Mouse (Mus musculus): ENCODE measurements around the gene Fbxw7. TPM values are rescaled to one million over a fixed set of nuclear protein-coding genes. Genes with fewer than 3 reads are reported as not detected.

Gene Fbxw7
- polyA plus RNA-seq, 1 experiment, result 6.8 TPM

GRCm38 (mm10) chr3:84965156-84965555, 150.1 kb downstream of the Fbxw7 start:
- H3K4me2 ChIP-seq (ENCODE audit: low read depth), result no peak overlapping the region
- no peaks in the 10 kb centered on the region for H3K79me2 ChIP-seq (ENCODE audit: control insufficient read depth, insufficient read depth)
- no peaks in the 10 kb centered on the region for H3K27me3 ChIP-seq (ENCODE audit: control insufficient read depth, insufficient read depth, insufficient read length)
- no peak overlapping the region for H3ac ChIP-seq (ENCODE audit: control insufficient read depth, insufficient read length)
- H3K4me3 ChIP-seq, result no peak overlapping the region
- TF ChIP-seq POLR2AphosphoS2 (IDR thresholded peaks at IDR 0.05; ENCODE audit: insufficient read length, low read depth) (no peak), SRF (IDR thresholded peaks at IDR 0.05; ENCODE audit: control insufficient read depth, insufficient read length, low read depth) (no peak), MYOG (IDR thresholded peaks at IDR 0.05; ENCODE audit: control insufficient read depth in 1 of 3, insufficient read depth in 1 of 3, insufficient read length in 2 of 3, low read depth in 2 of 3) (no peak), MAX (IDR thresholded peaks at IDR 0.05; ENCODE audit: low read depth) (no peak), POLR2A (IDR thresholded peaks at IDR 0.05; ENCODE audit: insufficient read length, low read depth) (no peak), USF1 (IDR thresholded peaks at IDR 0.05; ENCODE audit: low read depth) (no peak), MYOD1 (IDR thresholded peaks at IDR 0.05; ENCODE audit: control insufficient read depth in 1 of 3, insufficient read length in 2 of 3, low read depth in 2 of 3) (no peak)
- peaks cover 43% of the 10 kb centered on the region for H3K36me3 ChIP-seq (ENCODE audit: control insufficient read depth, insufficient read depth)

- H3K36me3 ChIP-seq (ENCODE audit: control insufficient read depth, insufficient read depth), result peaks cover 43% of the 10 kb centered on the region
- no peak overlapping the region for H3K4me3 ChIP-seq
- no peak overlapping the region for H3ac ChIP-seq (ENCODE audit: control insufficient read depth, insufficient read length)
- no peaks in the 10 kb centered on the region for H3K79me2 ChIP-seq (ENCODE audit: control insufficient read depth, insufficient read depth)
- TF ChIP-seq USF1 (IDR thresholded peaks at IDR 0.05; ENCODE audit: low read depth) (no peak), POLR2A (IDR thresholded peaks at IDR 0.05; ENCODE audit: insufficient read length, low read depth) (no peak), CEBPB (IDR thresholded peaks at IDR 0.05; ENCODE audit: insufficient read depth, poor library complexity, severe bottlenecking) (no peak), REST (IDR thresholded peaks at IDR 0.05; ENCODE audit: insufficient read depth, insufficient read length) (no peak), MYOD1 (IDR thresholded peaks at IDR 0.05; ENCODE audit: control insufficient read depth in 1 of 3, insufficient read length in 2 of 3, low read depth in 2 of 3) (no peak)
- no peaks in the 10 kb centered on the region for H3K27me3 ChIP-seq (ENCODE audit: control insufficient read depth, insufficient read depth, insufficient read length)
- H3K4me2 ChIP-seq (ENCODE audit: low read depth), result no peak overlapping the region
Observed at GRCm38 (mm10) chr3:84967364-84967763, 152.3 kb downstream of the Fbxw7 start.

GRCm38 (mm10) chr3:84971561-84971960, 156.5 kb downstream of the Fbxw7 start:
- Histone ChIP-seq H3K36me3 (ENCODE audit: control insufficient read depth, insufficient read depth) (peaks cover 32% of the 10 kb centered on the region), H3K79me2 (ENCODE audit: control insufficient read depth, insufficient read depth) (no peaks in the 10 kb centered on the region), H3ac (ENCODE audit: control insufficient read depth, insufficient read length) (no peak overlapping the region), H3K4me2 (ENCODE audit: low read depth) (no peak overlapping the region), H3K27me3 (ENCODE audit: control insufficient read depth, insufficient read depth, insufficient read length) (no peaks in the 10 kb centered on the region), H3K4me3 (no peak overlapping the region)
- TF ChIP-seq MYOD1 (IDR thresholded peaks at IDR 0.05; ENCODE audit: control insufficient read depth in 1 of 3, insufficient read length in 2 of 3, low read depth in 2 of 3), result no peak
- no peak for TF ChIP-seq SRF (IDR thresholded peaks at IDR 0.05; ENCODE audit: control insufficient read depth, insufficient read length, low read depth)
- no peak for TF ChIP-seq TCF12 (IDR thresholded peaks at IDR 0.05; ENCODE audit: insufficient read depth, poor library complexity, severe bottlenecking)
- no peak for TF ChIP-seq E2F4 (IDR thresholded peaks at IDR 0.05; ENCODE audit: insufficient read depth)
- no peak for TF ChIP-seq CEBPB (IDR thresholded peaks at IDR 0.05; ENCODE audit: insufficient read depth, poor library complexity, severe bottlenecking)
- no peak for TF ChIP-seq MYOG (IDR thresholded peaks at IDR 0.05; ENCODE audit: control insufficient read depth in 1 of 3, insufficient read depth in 1 of 3, insufficient read length in 2 of 3, low read depth in 2 of 3)
- no peak for TF ChIP-seq MAX (IDR thresholded peaks at IDR 0.05; ENCODE audit: low read depth)
- TF ChIP-seq POLR2A (IDR thresholded peaks at IDR 0.05; ENCODE audit: insufficient read length, low read depth), result no peak
- no peak for TF ChIP-seq POLR2AphosphoS2 (IDR thresholded peaks at IDR 0.05; ENCODE audit: insufficient read length, low read depth)
- no peak for TF ChIP-seq USF1 (IDR thresholded peaks at IDR 0.05; ENCODE audit: low read depth)
- no peak for TF ChIP-seq REST (IDR thresholded peaks at IDR 0.05; ENCODE audit: insufficient read depth, insufficient read length)
- no peak for TF ChIP-seq TCF3 (IDR thresholded peaks at IDR 0.05; ENCODE audit: insufficient read length, low read depth)

- TF ChIP-seq MYOD1 (IDR thresholded peaks at IDR 0.05; ENCODE audit: control insufficient read depth in 1 of 3, insufficient read length in 2 of 3, low read depth in 2 of 3), result no peak
- no peak for TF ChIP-seq TCF3 (IDR thresholded peaks at IDR 0.05; ENCODE audit: insufficient read length, low read depth)
- TF ChIP-seq POLR2AphosphoS2 (IDR thresholded peaks at IDR 0.05; ENCODE audit: insufficient read length, low read depth), result no peak
- TF ChIP-seq MYOG (IDR thresholded peaks at IDR 0.05; ENCODE audit: control insufficient read depth in 1 of 3, insufficient read depth in 1 of 3, insufficient read length in 2 of 3, low read depth in 2 of 3), result no peak
- TF ChIP-seq TCF12 (IDR thresholded peaks at IDR 0.05; ENCODE audit: insufficient read depth, poor library complexity, severe bottlenecking), result no peak
- TF ChIP-seq MAX (IDR thresholded peaks at IDR 0.05; ENCODE audit: low read depth), result no peak
- TF ChIP-seq SRF (IDR thresholded peaks at IDR 0.05; ENCODE audit: control insufficient read depth, insufficient read length, low read depth), result no peak
- TF ChIP-seq POLR2A (IDR thresholded peaks at IDR 0.05; ENCODE audit: insufficient read length, low read depth), result no peak
- no peak for TF ChIP-seq CEBPB (IDR thresholded peaks at IDR 0.05; ENCODE audit: insufficient read depth, poor library complexity, severe bottlenecking)
- no peak for TF ChIP-seq USF1 (IDR thresholded peaks at IDR 0.05; ENCODE audit: low read depth)
- no peak for TF ChIP-seq REST (IDR thresholded peaks at IDR 0.05; ENCODE audit: insufficient read depth, insufficient read length)
- TF ChIP-seq E2F4 (IDR thresholded peaks at IDR 0.05; ENCODE audit: insufficient read depth), result no peak
- Histone ChIP-seq H3K27me3 (ENCODE audit: control insufficient read depth, insufficient read depth, insufficient read length) (no peaks in the 10 kb centered on the region), H3K36me3 (ENCODE audit: control insufficient read depth, insufficient read depth) (peaks cover 27% of the 10 kb centered on the region), H3K4me2 (ENCODE audit: low read depth) (no peak overlapping the region), H3ac (ENCODE audit: control insufficient read depth, insufficient read length) (no peak overlapping the region), H3K79me2 (ENCODE audit: control insufficient read depth, insufficient read depth) (no peaks in the 10 kb centered on the region), H3K4me3 (no peak overlapping the region)
Observed at GRCm38 (mm10) chr3:84972881-84973280, 157.8 kb downstream of the Fbxw7 start.

GRCm38 (mm10) chr3:84974193-84974592, 159.1 kb downstream of the Fbxw7 start:
- Histone ChIP-seq H3K4me3 (no peak overlapping the region), H3K36me3 (ENCODE audit: control insufficient read depth, insufficient read depth) (peaks cover 17% of the 10 kb centered on the region), H3K4me2 (ENCODE audit: low read depth) (no peak overlapping the region), H3K79me2 (ENCODE audit: control insufficient read depth, insufficient read depth) (no peaks in the 10 kb centered on the region), H3ac (ENCODE audit: control insufficient read depth, insufficient read length) (no peak overlapping the region), H3K27me3 (ENCODE audit: control insufficient read depth, insufficient read depth, insufficient read length) (no peaks in the 10 kb centered on the region)
- TF ChIP-seq POLR2A (IDR thresholded peaks at IDR 0.05; ENCODE audit: insufficient read length, low read depth), result no peak
- TF ChIP-seq TCF3 (IDR thresholded peaks at IDR 0.05; ENCODE audit: insufficient read length, low read depth), result no peak
- no peak for TF ChIP-seq POLR2AphosphoS2 (IDR thresholded peaks at IDR 0.05; ENCODE audit: insufficient read length, low read depth)
- no peak for TF ChIP-seq MAX (IDR thresholded peaks at IDR 0.05; ENCODE audit: low read depth)
- no peak for TF ChIP-seq MYOD1 (IDR thresholded peaks at IDR 0.05; ENCODE audit: control insufficient read depth in 1 of 3, insufficient read length in 2 of 3, low read depth in 2 of 3)
- TF ChIP-seq USF1 (IDR thresholded peaks at IDR 0.05; ENCODE audit: low read depth), result no peak
- TF ChIP-seq MYOG (IDR thresholded peaks at IDR 0.05; ENCODE audit: control insufficient read depth in 1 of 3, insufficient read depth in 1 of 3, insufficient read length in 2 of 3, low read depth in 2 of 3), result no peak
- no peak for TF ChIP-seq CEBPB (IDR thresholded peaks at IDR 0.05; ENCODE audit: insufficient read depth, poor library complexity, severe bottlenecking)
- no peak for TF ChIP-seq REST (IDR thresholded peaks at IDR 0.05; ENCODE audit: insufficient read depth, insufficient read length)
- TF ChIP-seq E2F4 (IDR thresholded peaks at IDR 0.05; ENCODE audit: insufficient read depth), result no peak
- no peak for TF ChIP-seq TCF12 (IDR thresholded peaks at IDR 0.05; ENCODE audit: insufficient read depth, poor library complexity, severe bottlenecking)
- no peak for TF ChIP-seq SRF (IDR thresholded peaks at IDR 0.05; ENCODE audit: control insufficient read depth, insufficient read length, low read depth)
